8 mouse cellular contexts compared by ENCODE assay signal in the genomic region with DNA sequence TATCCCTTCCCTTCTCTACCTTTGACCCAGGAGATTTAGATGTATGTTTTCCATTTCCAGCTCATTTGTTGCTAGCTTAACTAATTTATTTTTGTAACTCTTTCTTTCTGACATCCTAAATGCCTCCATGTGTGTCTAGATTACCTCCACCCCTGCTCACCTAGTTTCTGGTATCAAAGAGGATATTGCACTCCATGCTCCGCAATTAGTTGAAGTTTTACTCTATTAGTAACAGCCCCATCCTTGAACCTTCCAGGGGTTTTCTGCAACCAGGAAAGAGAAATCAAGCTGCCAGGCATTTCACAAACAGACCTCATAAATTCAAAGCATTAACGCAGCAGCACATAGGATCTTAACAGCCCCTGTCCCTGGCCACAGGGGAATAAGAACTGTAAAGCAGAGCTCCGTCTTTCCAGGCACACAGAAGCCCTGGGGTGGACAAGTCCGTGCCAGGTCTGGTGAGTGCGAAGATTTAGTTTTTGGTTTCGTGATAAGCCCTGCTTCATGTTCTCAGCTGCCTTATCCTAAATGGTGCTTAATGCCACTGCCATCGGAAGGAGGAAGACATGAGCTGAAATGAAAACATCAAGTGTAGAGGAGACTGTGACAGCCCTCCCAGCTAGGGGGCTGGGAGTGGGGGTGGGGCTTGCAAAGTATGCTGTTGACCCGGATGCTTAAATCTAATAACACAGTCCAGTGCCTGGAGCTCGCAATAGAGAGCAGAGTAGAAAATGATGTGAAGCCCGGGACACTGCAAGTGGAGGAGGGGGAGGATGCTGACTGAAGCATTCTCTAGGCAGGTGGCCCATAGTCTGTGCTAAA.
DNase-seq lines count a peak whose midpoint lies in the region; ATAC-seq lines count a peak whose summit lies in the region.

No protein-coding gene starts in this region.

- H3K9me3 ChIP-seq in heart, embryonic 16.5 days (replicated peaks; ENCODE audit: control insufficient read depth, low read length), result no peaks in the 10 kb centered on the region
- H3K9me3 ChIP-seq in limb, embryonic 11.5 days (ENCODE audit: control insufficient read depth, low read length), result no peaks in the 10 kb centered on the region
- H3K9me3 ChIP-seq in stomach, embryonic 16.5 days (replicated peaks; ENCODE audit: control insufficient read depth, low read length), result no peaks in the 10 kb centered on the region

- no peaks in the 10 kb centered on the region for H3K27me3 ChIP-seq in heart, embryonic 16.5 days (ENCODE audit: control insufficient read depth, insufficient read depth, low read length)
- no peaks in the 10 kb centered on the region for H3K27me3 ChIP-seq in limb, embryonic 11.5 days (ENCODE audit: control insufficient read depth, insufficient read depth, low read length)
- H3K27me3 ChIP-seq in stomach, embryonic 16.5 days (ENCODE audit: control insufficient read depth, insufficient read depth, low read length), result no peaks in the 10 kb centered on the region

- H3K27ac ChIP-seq in heart, embryonic 16.5 days (ENCODE audit: low read length), result no peak overlapping the region
- peak overlapping the region; percentile 64 for H3K27ac ChIP-seq in limb, embryonic 11.5 days (replicated peaks; ENCODE audit: low read depth, low read length)
- no peak overlapping the region for H3K27ac ChIP-seq in stomach, embryonic 16.5 days (ENCODE audit: low read length)

- H3K4me2 ChIP-seq in heart, embryonic 16.5 days (ENCODE audit: low read depth, low read length), result peak overlapping the region; percentile 51
- H3K4me2 ChIP-seq in limb, embryonic 11.5 days (ENCODE audit: low read depth, severe bottlenecking), result peak overlapping the region; percentile 40; the same call in 1 of the 2 replicates
- H3K4me2 ChIP-seq in stomach, embryonic 16.5 days (ENCODE audit: low read depth, low read length), result peak overlapping the region; percentile 10; the same call in 1 of the 2 replicates

- H3K4me1 ChIP-seq in heart, embryonic 16.5 days (ENCODE audit: control insufficient read depth, insufficient read depth, low read length), result peaks cover 7% of the 10 kb centered on the region
- H3K4me1 ChIP-seq in limb, embryonic 11.5 days (ENCODE audit: control insufficient read depth, insufficient read depth, low read length), result peaks cover 22% of the 10 kb centered on the region
- H3K4me1 ChIP-seq in stomach, embryonic 16.5 days (ENCODE audit: control insufficient read depth, insufficient read depth, low read length), result peaks cover 4% of the 10 kb centered on the region; the same call in 1 of the 2 replicates

- 18% methylated on average over 10 of the region's 10 CpGs for WGBS in heart, embryonic 16.5 days
- 4% methylated on average over 10 of the region's 10 CpGs for WGBS in limb, embryonic 11.5 days
- 31% methylated on average over 10 of the region's 10 CpGs for WGBS in stomach, embryonic 16.5 days

- no peaks in the 10 kb centered on the region for H3K36me3 ChIP-seq in heart, embryonic 16.5 days (ENCODE audit: control insufficient read depth, insufficient read depth)
- H3K36me3 ChIP-seq in limb, embryonic 11.5 days (ENCODE audit: control insufficient read depth, insufficient read depth, low read length), result no peaks in the 10 kb centered on the region
- no peaks in the 10 kb centered on the region for H3K36me3 ChIP-seq in stomach, embryonic 16.5 days (ENCODE audit: control insufficient read depth, insufficient read depth, low read length)

- 0 out of 2 replicates have a peak overlapping the region, but pooled peaks have one; percentile 26 for H3K9ac ChIP-seq in heart, embryonic 16.5 days (ENCODE audit: low read length)
- H3K9ac ChIP-seq in limb, embryonic 11.5 days (ENCODE audit: low read length), result no peak overlapping the region
- no peak overlapping the region for H3K9ac ChIP-seq in stomach, embryonic 16.5 days (ENCODE audit: low read length)

- no peak; the same call in 1 of the 2 replicates for ATAC-seq in heart, embryonic 16.5 days (replicated peaks; ENCODE audit: extremely low read depth, insufficient read depth, low FRiP score)
- ATAC-seq in limb, embryonic 11.5 days (ENCODE audit: insufficient number of reproducible peaks, low FRiP score, low TSS enrichment, low read depth), result peak; percentile 60; the same call in 1 of the 2 replicates
- no peak for ATAC-seq in stomach, embryonic 16.5 days (ENCODE audit: insufficient read depth, low FRiP score)
- ATAC-seq in monocyte, adult 5-6 weeks (replicated peaks; ENCODE audit: insufficient number of reproducible peaks, low FRiP score, low TSS enrichment, poor library complexity, severe bottlenecking), result no peak

- peak; percentile 12 for DNase-seq in lung, postnatal 10 days
- no peak for DNase-seq in lung, postnatal 4 days
- peak; percentile 81 for DNase-seq in limb, embryonic 11.5 days (ENCODE audit: low spot score)
- no peak for DNase-seq in spleen, postnatal 4 days (ENCODE audit: low spot score in 2 of 2)
- DNase-seq in cerebellum, adult 11-12 months, result no peak

- peak overlapping the region; percentile 29 for H3K4me3 ChIP-seq in heart, embryonic 16.5 days (ENCODE audit: low read length)
- no peak overlapping the region; the same call in 1 of the 2 replicates for H3K4me3 ChIP-seq in limb, embryonic 11.5 days (ENCODE audit: low read depth, low read length)
- no peak overlapping the region for H3K4me3 ChIP-seq in stomach, embryonic 16.5 days (replicated peaks; ENCODE audit: low read length)

Comparison
In these comparisons a context has a peak if more than half of its experiments do, and no peak if none do; other contexts are left out.
1. DNase-seq: peak in lung, postnatal 10 days (single experiment) and limb, embryonic 11.5 days (single experiment); none in lung, postnatal 4 days (0 of 2), spleen, postnatal 4 days (0 of 2) and cerebellum, adult 11-12 months (single experiment).
2. Peak in every context shown above with its lines, with median percentiles within 50 percentile points of each other: H3K4me2 ChIP-seq.